Mouse (Mus musculus): ENCODE measurements around the gene Sox5.

Sox5 gene

DNA sequence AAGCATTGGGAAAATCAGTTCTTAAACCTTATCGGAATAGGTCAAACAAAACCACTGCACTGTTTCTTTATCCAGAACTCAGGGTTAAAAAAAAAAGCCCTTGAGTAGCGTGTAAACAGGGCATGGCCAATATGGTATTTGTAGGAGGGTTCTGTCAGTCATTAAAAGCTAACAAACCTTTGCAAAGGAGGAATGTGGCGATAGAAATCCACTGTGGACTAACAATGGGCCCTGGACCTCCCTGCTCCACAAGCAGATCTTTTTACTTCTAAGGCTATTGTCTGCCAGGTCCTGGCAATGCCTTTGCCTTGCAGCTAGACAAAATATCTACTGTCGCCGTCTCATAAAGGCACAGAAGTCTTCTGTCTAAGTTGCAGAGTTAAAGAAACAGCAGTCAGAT is 738.8 kb downstream of the Sox5 start:
- in situ Hi-C loops (cut with MboI) = no loop called here

DNA sequence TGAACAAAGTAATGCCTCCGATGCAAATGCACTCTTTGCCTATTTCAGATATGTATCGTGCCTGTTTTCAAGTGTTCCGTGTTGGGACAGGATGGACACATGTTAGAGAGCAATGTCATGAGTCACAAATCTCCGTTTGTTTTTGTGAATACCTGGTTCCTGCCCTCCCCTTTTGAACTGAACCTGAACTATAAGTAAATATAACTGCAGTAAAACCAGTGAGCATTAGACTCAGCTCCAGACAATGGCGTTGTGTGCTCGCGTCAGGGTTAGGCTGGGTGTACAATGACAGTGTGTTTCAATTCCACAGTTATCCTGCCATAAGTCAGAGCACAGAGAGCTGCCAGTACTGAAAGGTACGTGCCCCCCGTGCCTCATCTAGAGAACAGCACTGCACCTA is 739.8 kb downstream of the Sox5 start:
- in situ Hi-C loops (cut with MboI) = no loop called here

GRCm38 (mm10) chr6:144041188-144041587 is 740.6 kb downstream of the Sox5 start:
- in situ Hi-C loops (cut with MboI) = no loop called here

DNA sequence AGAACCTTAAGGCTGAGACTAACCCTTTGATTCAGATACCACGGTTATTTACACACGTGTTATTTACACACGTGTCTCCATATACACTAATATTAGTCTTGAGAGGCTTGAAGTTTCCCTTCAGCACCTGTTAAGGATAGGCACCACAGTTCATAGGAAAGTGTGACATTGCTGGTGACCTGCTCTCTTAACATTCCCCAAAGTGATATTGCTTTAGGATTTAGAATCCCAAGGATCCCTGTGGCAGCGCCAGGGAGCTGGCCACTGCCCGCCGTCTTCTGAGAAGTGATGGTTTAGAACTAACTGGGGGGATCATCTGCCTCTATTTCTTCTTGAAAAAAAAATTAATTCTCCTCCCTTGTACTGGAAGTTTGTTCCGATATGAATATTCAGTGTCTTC is 741.4 kb downstream of the Sox5 start:
- in situ Hi-C loops (cut with MboI) = no loop called here

GRCm38 (mm10) chr6:144039221-144039620 is 742.6 kb downstream of the Sox5 start:
- in situ Hi-C loops (cut with MboI) = no loop called here

DNA sequence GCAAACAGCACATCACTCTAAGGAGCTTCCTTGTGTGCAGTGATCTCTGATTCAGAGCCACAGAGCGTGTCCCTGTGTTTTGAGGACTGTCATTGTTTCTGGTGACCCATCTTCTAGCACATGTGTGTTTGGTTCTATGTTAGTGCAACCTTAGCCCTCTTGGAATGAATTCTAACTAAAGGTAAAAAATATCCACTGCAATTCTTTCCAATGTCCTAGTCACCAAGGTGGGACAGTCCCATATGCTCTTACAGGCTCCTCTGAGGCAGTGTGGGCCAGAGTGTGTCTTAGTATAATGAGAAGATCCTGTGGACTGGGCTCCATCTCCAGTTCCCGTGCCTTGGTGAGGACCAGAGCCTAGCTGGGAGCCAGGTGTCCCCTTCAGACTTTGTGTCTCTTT is 748.6 kb downstream of the Sox5 start:
- in situ Hi-C loops (cut with MboI) = no loop called here

- in situ Hi-C loops (cut with MboI) = no loop called here
Observed at GRCm38 (mm10) chr6:144016929-144017328, 764.8 kb downstream of the Sox5 start.

- in situ Hi-C loops (cut with MboI) = no loop called here
Observed at GRCm38 (mm10) chr6:144011880-144012524, 769.8 kb downstream of the Sox5 start.

GRCm38 (mm10) chr6:144010995-144011394 is 770.8 kb downstream of the Sox5 start:
- in situ Hi-C loops (cut with MboI) = no loop called here

- in situ Hi-C loops (cut with MboI) = no loop called here
Observed at GRCm38 (mm10) chr6:144010285-144010684, 771.5 kb downstream of the Sox5 start.

DNA sequence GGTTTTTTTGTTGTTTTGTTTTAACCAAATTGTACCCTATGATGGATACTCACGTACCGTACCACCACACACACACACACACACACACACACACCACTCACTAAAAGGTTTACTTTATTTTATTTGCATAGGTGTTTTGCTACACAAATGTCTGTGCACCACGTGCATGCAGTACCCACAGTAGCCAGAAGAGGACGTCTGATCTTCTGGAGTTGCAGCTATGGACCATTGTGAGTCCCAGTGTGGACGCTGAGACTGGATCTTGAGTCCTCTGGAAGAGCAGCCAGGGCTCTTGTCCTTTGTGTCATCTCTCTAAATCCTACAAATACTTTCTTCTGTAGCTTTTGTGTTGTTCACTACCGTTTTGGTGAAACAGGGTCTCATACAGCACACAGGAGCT is 776.6 kb downstream of the Sox5 start:
- in situ Hi-C loops (cut with MboI) = no loop called here

DNA sequence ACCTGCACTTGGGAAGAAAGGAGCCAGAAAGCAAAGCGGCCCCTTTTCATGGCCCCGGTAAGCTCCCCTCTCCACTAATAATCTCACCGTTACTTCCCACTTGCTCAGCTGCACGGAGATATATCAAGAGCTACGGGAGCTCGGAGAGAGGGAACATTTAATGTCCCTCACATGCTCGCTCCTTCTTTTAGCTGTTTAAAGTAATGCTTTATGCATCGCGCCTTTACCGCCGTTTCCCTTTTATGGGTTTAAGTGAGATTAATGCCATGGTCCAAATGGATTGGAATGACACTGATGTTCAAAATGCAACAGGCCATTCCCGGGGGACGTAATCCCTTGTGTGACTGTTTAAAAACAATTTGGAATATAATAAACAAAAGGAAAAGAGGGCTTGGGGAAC is 783.6 kb downstream of the Sox5 start:
- in situ Hi-C loops (cut with MboI) = no loop called here

DNA sequence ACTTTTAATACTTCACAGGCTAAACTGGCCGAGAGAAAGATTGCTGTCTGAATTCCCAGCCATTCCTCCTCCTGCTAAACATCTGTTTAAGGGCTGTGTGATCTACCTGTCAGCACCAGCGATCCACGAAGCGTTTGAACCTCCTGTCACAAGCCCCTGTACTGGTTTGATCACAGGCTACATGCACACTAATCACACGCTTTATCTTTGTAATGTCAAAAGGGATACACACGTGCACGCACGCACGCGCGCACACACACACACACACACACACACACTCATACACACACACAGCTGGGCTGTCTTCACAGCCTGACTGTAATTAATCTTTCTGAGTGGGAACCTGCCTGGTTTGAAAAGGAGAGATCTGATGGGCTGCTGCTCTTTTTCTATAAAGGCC is 784.2 kb downstream of the Sox5 start:
- in situ Hi-C loops (cut with MboI) = no loop called here

DNA sequence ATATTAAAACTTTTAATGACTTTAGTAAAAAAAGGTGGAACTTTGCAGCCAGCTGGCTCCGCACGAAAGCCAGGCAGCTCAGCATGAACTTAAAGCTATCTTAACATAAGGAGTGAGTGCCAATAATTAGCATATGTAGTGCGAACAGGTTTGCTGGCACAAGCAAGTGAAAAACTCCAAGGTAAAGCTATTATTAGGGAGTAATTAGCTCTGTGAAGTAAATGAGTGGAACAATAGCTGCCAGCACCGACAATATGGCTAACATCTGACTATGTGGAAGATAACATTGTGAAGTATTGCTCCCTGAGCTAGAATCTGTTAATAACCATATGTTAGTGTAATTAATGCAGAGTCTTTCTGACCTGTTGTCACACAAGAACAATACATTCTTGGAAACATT is 786.7 kb downstream of the Sox5 start:
- in situ Hi-C loops (cut with MboI) = no loop called here

DNA sequence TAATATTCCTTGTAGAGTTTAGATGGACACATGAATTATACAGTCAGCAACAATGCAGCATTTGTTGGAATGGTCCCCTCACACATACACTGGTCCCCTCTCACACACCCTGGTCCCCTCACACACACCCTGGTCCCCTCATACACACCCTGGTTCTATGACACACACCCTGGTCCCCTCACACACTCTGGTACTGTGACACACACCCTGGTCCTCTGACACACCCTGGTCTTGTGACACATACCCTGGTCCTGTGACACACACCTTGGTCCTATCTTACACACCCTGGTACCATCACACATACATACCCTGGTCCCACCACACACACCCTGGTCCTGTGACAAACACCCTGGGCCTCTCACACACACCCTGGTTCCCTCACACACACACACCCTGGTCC is 794.2 kb downstream of the Sox5 start:
- in situ Hi-C loops (cut with MboI) = no loop called here

- in situ Hi-C loops (cut with MboI) = no loop called here
Observed at GRCm38 (mm10) chr6:143980131-143980530, 801.6 kb downstream of the Sox5 start.

- in situ Hi-C loops (cut with MboI) = no loop called here
Observed at GRCm38 (mm10) chr6:143967724-143968400, 813.9 kb downstream of the Sox5 start.

DNA sequence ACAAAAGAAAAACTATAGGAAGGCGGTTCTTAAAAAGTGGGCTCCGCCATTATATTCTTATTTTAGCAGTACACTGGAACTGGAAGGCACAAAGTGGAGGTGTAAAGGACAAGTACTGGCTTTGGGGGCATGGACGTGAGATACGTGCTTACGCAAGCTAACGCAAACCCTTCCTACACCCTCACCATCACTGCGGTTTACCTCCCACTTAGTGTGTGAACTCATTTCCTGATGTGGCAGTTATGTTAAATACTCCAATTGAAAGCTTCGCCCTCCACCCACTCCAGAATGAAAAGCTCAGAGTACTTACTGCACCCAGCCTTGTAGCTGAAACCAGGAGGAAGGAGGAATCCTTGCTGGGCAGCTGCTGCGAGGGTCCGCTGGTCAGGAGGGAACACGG is 821.3 kb downstream of the Sox5 start:
- in situ Hi-C loops (cut with MboI) = no loop called here

GRCm38 (mm10) chr6:143960081-143960480 is 821.7 kb downstream of the Sox5 start:
- in situ Hi-C loops (cut with MboI) = no loop called here

- in situ Hi-C loops (cut with MboI) = no loop called here
Observed at GRCm38 (mm10) chr6:143958372-143958771, 823.4 kb downstream of the Sox5 start.

DNA sequence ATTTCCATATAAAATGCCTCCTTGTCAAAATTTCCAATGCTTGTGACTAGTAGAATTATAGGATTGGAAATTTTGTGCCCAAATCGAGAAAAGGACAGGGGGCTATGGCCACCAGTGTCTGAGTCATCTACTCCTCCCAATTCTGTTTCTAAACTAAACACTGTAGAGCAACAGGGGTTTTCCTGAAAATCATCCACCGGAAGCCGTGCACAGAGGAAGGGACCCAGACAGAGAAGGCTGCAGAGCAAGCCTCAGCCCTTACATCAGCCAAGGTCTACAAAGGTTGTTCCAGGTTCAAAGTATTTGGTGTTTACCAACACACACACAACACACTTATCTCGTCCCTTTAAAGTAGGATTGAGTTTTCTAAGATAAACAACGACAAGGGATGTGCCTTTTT is 824.7 kb downstream of the Sox5 start:
- in situ Hi-C loops (cut with MboI) = no loop called here

GRCm38 (mm10) chr6:143948553-143949308 is 833.0 kb downstream of the Sox5 start:
- in situ Hi-C loops (cut with MboI) = no loop called here

DNA sequence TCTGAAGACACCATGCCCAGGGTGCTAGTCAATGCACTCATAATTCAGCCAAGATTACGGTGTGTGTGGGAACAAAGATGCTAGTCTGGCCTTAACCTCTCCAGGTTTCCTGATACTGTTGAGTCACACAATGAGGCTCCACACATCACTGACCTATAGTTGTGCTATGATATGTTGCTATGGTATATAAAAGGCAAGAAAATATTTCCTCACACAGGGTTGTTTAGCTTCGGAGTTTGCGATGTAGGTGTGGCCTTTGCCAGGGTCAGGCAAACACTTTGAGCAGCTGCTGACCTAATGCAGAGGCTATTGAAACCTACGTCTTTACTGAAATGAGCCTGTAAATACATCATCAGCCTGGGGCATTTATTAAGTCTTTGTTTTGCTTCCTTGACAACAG is 833.7 kb downstream of the Sox5 start:
- in situ Hi-C loops (cut with MboI) = no loop called here

Measured in mature B cell (primary cell).